Comparison of ENCODE assay signal across 21 mouse cellular contexts in the genomic region with DNA sequence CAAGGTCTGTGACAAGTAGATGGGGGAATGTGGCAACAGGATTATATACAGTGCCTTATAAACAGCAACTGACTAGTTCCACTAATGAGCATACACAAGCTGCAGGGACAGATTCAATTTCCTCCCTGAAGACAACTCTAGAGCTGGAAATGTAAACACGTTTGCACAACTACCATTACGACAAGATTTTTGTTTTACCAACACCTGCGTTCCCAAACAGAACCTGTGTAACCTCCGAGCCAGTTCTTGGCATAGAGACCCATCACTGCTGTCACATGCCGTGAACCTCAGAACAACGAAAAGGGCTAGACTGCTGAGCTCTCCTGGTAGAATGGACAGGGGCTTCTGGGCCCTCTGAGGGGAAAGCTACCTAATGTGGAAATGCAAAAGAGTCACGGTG. TPM values are rescaled to one million over a fixed set of nuclear protein-coding genes. Genes with fewer than 3 reads are reported as not detected.
DNase-seq lines count a peak whose midpoint lies in the region; ATAC-seq and TF ChIP-seq lines count a peak whose summit lies in the region.
"Had no signal": no experiment of that assay in that cellular context is flagged by ENCODE, and none has a peak within 500 bp of the region (broad histone marks: within the 10 kb centered on the region; RNA-seq: fewer than 3 reads in every experiment).

No protein-coding gene starts in this region.

- no peak for DNase-seq in forebrain, postnatal 0 days
- no peak for DNase-seq in testis, postnatal 14 days (ENCODE audit: low spot score)
- DNase-seq: adrenal gland, postnatal 10 days; cerebellum, adult 11 months; cerebellum, adult 8-10 months; cerebellum, postnatal 25 days; heart, adult 2 months; heart, postnatal 14 days had no signal

- ATAC-seq in forebrain, postnatal 0 days = no peak
- ATAC-seq in forebrain, embryonic 12.5 days (ENCODE audit: low FRiP score) = no peak
- ATAC-seq in liver, embryonic 16.5 days (ENCODE audit: low read depth) = 0 out of 2 replicates have a peak, but pooled peaks have one; percentile 11
- ATAC-seq in liver, embryonic 12.5 days = no peak
- ATAC-seq in megakaryocyte-erythroid progenitor cell, adult 5-6 weeks (replicated peaks; ENCODE audit: low FRiP score, low TSS enrichment, poor library complexity, severe bottlenecking) = no peak
- ATAC-seq: forebrain, embryonic 15.5 days; hindbrain, postnatal 0 days had no signal

- no peak for TF ChIP-seq CTCF in forebrain, postnatal 0 days (IDR thresholded peaks at IDR 0.05; ENCODE audit: low read depth)
- no peak for TF ChIP-seq CTCF in testis, adult 2 months (IDR thresholded peaks at IDR 0.05; ENCODE audit: control insufficient read depth, insufficient read depth, insufficient replicate concordance, low read depth, low read length)

- no peaks in the 10 kb centered on the region for H3K9me3 ChIP-seq in forebrain, postnatal 0 days (ENCODE audit: low read length)
- no peaks in the 10 kb centered on the region for H3K9me3 ChIP-seq in forebrain, embryonic 12.5 days
- no peaks in the 10 kb centered on the region for H3K9me3 ChIP-seq in liver, embryonic 16.5 days (replicated peaks; ENCODE audit: control insufficient read depth, low read length)
- no peaks in the 10 kb centered on the region for H3K9me3 ChIP-seq in liver, embryonic 12.5 days (replicated peaks)
- H3K9me3 ChIP-seq: embryonic facial prominence, embryonic 13.5 days; forebrain, embryonic 10.5 days; forebrain, embryonic 15.5 days; heart, embryonic 15.5 days; hindbrain, embryonic 13.5 days had no signal

- TF ChIP-seq POLR2A in testis, adult 2 months (IDR thresholded peaks at IDR 0.05; ENCODE audit: control insufficient read depth, low read depth, low read length) = no peak

- 81% methylated on average over 7 of the region's 7 CpGs for WGBS in forebrain, postnatal 0 days
- WGBS in forebrain, embryonic 12.5 days = 84% methylated on average over 7 of the region's 7 CpGs
- WGBS in liver, embryonic 16.5 days (ENCODE audit: insufficient replicate concordance) = 67% methylated on average over 7 of the region's 7 CpGs
- 73% methylated on average over 7 of the region's 7 CpGs for WGBS in liver, embryonic 12.5 days (ENCODE audit: insufficient replicate concordance)

- H3K4me2 ChIP-seq in forebrain, postnatal 0 days (ENCODE audit: low read depth) = no peak overlapping the region
- no peak overlapping the region for H3K4me2 ChIP-seq in forebrain, embryonic 12.5 days
- no peak overlapping the region for H3K4me2 ChIP-seq in liver, embryonic 16.5 days (ENCODE audit: low read depth, low read length)
- H3K4me2 ChIP-seq in liver, embryonic 12.5 days = no peak overlapping the region
- H3K4me2 ChIP-seq: embryonic facial prominence, embryonic 13.5 days; forebrain, embryonic 15.5 days; heart, embryonic 11.5 days; heart, embryonic 15.5 days; hindbrain, embryonic 13.5 days had no signal

- peaks cover 56% of the 10 kb centered on the region for H3K36me3 ChIP-seq in forebrain, postnatal 0 days (ENCODE audit: insufficient read depth)
- H3K36me3 ChIP-seq in forebrain, embryonic 12.5 days (replicated peaks) = peaks cover 69% of the 10 kb centered on the region
- H3K36me3 ChIP-seq in liver, embryonic 16.5 days (ENCODE audit: control insufficient read depth, insufficient read depth) = peaks cover 12% of the 10 kb centered on the region
- peaks cover 60% of the 10 kb centered on the region for H3K36me3 ChIP-seq in liver, embryonic 12.5 days
- H3K36me3 ChIP-seq in testis, adult 2 months (ENCODE audit: control insufficient read depth, insufficient read depth, low read length) = no peaks in the 10 kb centered on the region

- H3K4me1 ChIP-seq in forebrain, postnatal 0 days (ENCODE audit: insufficient read depth) = no peaks in the 10 kb centered on the region
- no peaks in the 10 kb centered on the region for H3K4me1 ChIP-seq in forebrain, embryonic 12.5 days
- no peaks in the 10 kb centered on the region for H3K4me1 ChIP-seq in liver, embryonic 16.5 days (ENCODE audit: control insufficient read depth, low read depth, low read length)
- no peaks in the 10 kb centered on the region for H3K4me1 ChIP-seq in liver, embryonic 12.5 days
- H3K4me1 ChIP-seq in testis, adult 2 months (ENCODE audit: control insufficient read depth, insufficient read depth, low read length) = no peaks in the 10 kb centered on the region
- H3K4me1 ChIP-seq: embryonic facial prominence, embryonic 13.5 days; forebrain, embryonic 10.5 days; forebrain, embryonic 15.5 days; hindbrain, embryonic 13.5 days had no signal

- no peak overlapping the region for H3K9ac ChIP-seq in forebrain, postnatal 0 days
- no peak overlapping the region for H3K9ac ChIP-seq in forebrain, embryonic 12.5 days
- no peak overlapping the region for H3K9ac ChIP-seq in liver, embryonic 16.5 days (ENCODE audit: low read depth, low read length)
- no peak overlapping the region for H3K9ac ChIP-seq in liver, embryonic 12.5 days
- H3K9ac ChIP-seq: embryonic facial prominence, embryonic 13.5 days; forebrain, embryonic 15.5 days; heart, embryonic 15.5 days; hindbrain, embryonic 13.5 days had no signal

- H3K27ac ChIP-seq in forebrain, postnatal 0 days (ENCODE audit: low read depth, low read length) = 0 out of 2 replicates have a peak overlapping the region, but pooled peaks have one; percentile 15
- H3K27ac ChIP-seq in forebrain, embryonic 12.5 days = no peak overlapping the region
- no peak overlapping the region for H3K27ac ChIP-seq in liver, embryonic 16.5 days (ENCODE audit: low read length)
- H3K27ac ChIP-seq in liver, embryonic 12.5 days = no peak overlapping the region
- peak overlapping the region; percentile 14; the same call in 1 of the 2 replicates for H3K27ac ChIP-seq in testis, adult 2 months (ENCODE audit: control insufficient read depth, insufficient read depth, low read depth, low read length)
- H3K27ac ChIP-seq: embryonic facial prominence, embryonic 13.5 days; forebrain, embryonic 10.5 days; forebrain, embryonic 15.5 days; heart, adult 2 months; heart, embryonic 15.5 days; hindbrain, embryonic 13.5 days; hindbrain, postnatal 0 days had no signal

- H3K4me3 ChIP-seq in forebrain, postnatal 0 days (ENCODE audit: low read depth, low read length) = no peak overlapping the region
- H3K4me3 ChIP-seq in forebrain, embryonic 12.5 days (replicated peaks) = no peak overlapping the region
- no peak overlapping the region for H3K4me3 ChIP-seq in liver, embryonic 16.5 days (ENCODE audit: low read depth, low read length)
- no peak overlapping the region for H3K4me3 ChIP-seq in liver, embryonic 12.5 days
- no peak overlapping the region for H3K4me3 ChIP-seq in testis, adult 2 months (ENCODE audit: control insufficient read depth, low read depth, low read length)
- H3K4me3 ChIP-seq: embryonic facial prominence, embryonic 13.5 days; erythroblast, embryonic 14.5 days; forebrain, embryonic 10.5 days; forebrain, embryonic 15.5 days; heart, adult 2 months; heart, embryonic 15.5 days; hindbrain, embryonic 13.5 days had no signal

- H3K27me3 ChIP-seq in forebrain, postnatal 0 days (ENCODE audit: insufficient read depth, low read length) = no peaks in the 10 kb centered on the region
- H3K27me3 ChIP-seq in forebrain, embryonic 12.5 days = no peaks in the 10 kb centered on the region
- H3K27me3 ChIP-seq in liver, embryonic 16.5 days (ENCODE audit: control insufficient read depth, insufficient read depth, low read depth, low read length) = no peaks in the 10 kb centered on the region
- H3K27me3 ChIP-seq in liver, embryonic 12.5 days (replicated peaks) = no peaks in the 10 kb centered on the region
- H3K27me3 ChIP-seq in testis, adult 2 months (ENCODE audit: control insufficient read depth, insufficient read depth, low read length) = no peaks in the 10 kb centered on the region
- H3K27me3 ChIP-seq: embryonic facial prominence, embryonic 13.5 days; forebrain, embryonic 15.5 days; heart, embryonic 15.5 days; hindbrain, embryonic 13.5 days had no signal

RNA-seq across cellular contexts. Expression of a gene that starts 23.7 kb away (rescaled TPM):
- 45.3 and 49.7 TPM in 2 replicates for total RNA-seq in forebrain, postnatal 0 days (2014; rRNA removed)
- 42.4 and 42.7 TPM in 2 replicates for polyA plus RNA-seq in forebrain, postnatal 0 days (2015; fragmentation: Nextera tagmentation; extraction: Ambion mirVana)
- 26.4 and 33.1 TPM in 2 replicates for polyA plus RNA-seq in forebrain, embryonic 12.5 days (2016; fragmentation: Nextera tagmentation; extraction: Ambion mirVana)
- polyA plus RNA-seq in liver, embryonic 16.5 days (2015; fragmentation: Nextera tagmentation; extraction: Ambion mirVana) = 15.5 and 18.3 TPM in 2 replicates
- polyA plus RNA-seq in liver, embryonic 12.5 days (2016; fragmentation: Nextera tagmentation; extraction: Ambion mirVana) = 16.9 and 18.7 TPM in 2 replicates
- 15.1 and 16.9 TPM in 2 replicates for polyA plus RNA-seq in testis, adult 2 months (2012; rRNA removed)
- 31.4 and 49.2 TPM in 2 replicates for total RNA-seq in megakaryocyte-erythroid progenitor cell, adult 5-6 weeks (2014; fragmentation: Nextera tagmentation)
- total RNA-seq in megakaryocyte-erythroid progenitor cell, adult 5-6 weeks (2017) = 29.8 and 38.6 TPM in 2 replicates

RNA-seq across cellular contexts. Expression of a gene that starts 53.0 kb away (rescaled TPM):
- 29.9 and 40.6 TPM in 2 replicates for total RNA-seq in forebrain, postnatal 0 days (2014; rRNA removed)
- polyA plus RNA-seq in forebrain, postnatal 0 days (2015; fragmentation: Nextera tagmentation; extraction: Ambion mirVana) = 12.8 and 18.5 TPM in 2 replicates
- 34.6 and 35.0 TPM in 2 replicates for polyA plus RNA-seq in forebrain, embryonic 12.5 days (2016; fragmentation: Nextera tagmentation; extraction: Ambion mirVana)
- 9.4 and 9.9 TPM in 2 replicates for polyA plus RNA-seq in liver, embryonic 16.5 days (2015; fragmentation: Nextera tagmentation; extraction: Ambion mirVana)
- 8.2 and 9.1 TPM in 2 replicates for polyA plus RNA-seq in liver, embryonic 12.5 days (2016; fragmentation: Nextera tagmentation; extraction: Ambion mirVana)
- polyA plus RNA-seq in testis, adult 2 months (2012; rRNA removed) = 302 and 308 TPM in 2 replicates
- total RNA-seq in megakaryocyte-erythroid progenitor cell, adult 5-6 weeks (2014; fragmentation: Nextera tagmentation) = 14.2 and 20.2 TPM in 2 replicates
- total RNA-seq in megakaryocyte-erythroid progenitor cell, adult 5-6 weeks (2017) = 6.7 and 10.7 TPM in 2 replicates

RNA-seq across cellular contexts. Expression of a gene that starts 56.5 kb away (rescaled TPM):
- 11.4 and 15.3 TPM in 2 replicates for total RNA-seq in forebrain, postnatal 0 days (2014; rRNA removed)
- 4.9 and 8.1 TPM in 2 replicates for polyA plus RNA-seq in forebrain, postnatal 0 days (2015; fragmentation: Nextera tagmentation; extraction: Ambion mirVana)
- polyA plus RNA-seq in forebrain, embryonic 12.5 days (2016; fragmentation: Nextera tagmentation; extraction: Ambion mirVana) = 7.5 and 7.7 TPM in 2 replicates
- polyA plus RNA-seq in liver, embryonic 16.5 days (2015; fragmentation: Nextera tagmentation; extraction: Ambion mirVana) = 7.1 and 7.8 TPM in 2 replicates
- polyA plus RNA-seq in liver, embryonic 12.5 days (2016; fragmentation: Nextera tagmentation; extraction: Ambion mirVana) = 8.2 and 8.5 TPM in 2 replicates
- polyA plus RNA-seq in testis, adult 2 months (2012; rRNA removed) = 23.1 and 26.0 TPM in 2 replicates
- total RNA-seq in megakaryocyte-erythroid progenitor cell, adult 5-6 weeks (2014; fragmentation: Nextera tagmentation) = 4.9 and 17.9 TPM in 2 replicates
- 26.6 and 35.6 TPM in 2 replicates for total RNA-seq in megakaryocyte-erythroid progenitor cell, adult 5-6 weeks (2017)

Comparison
In these comparisons a context has a peak if more than half of its experiments do, and no peak if none do; other contexts are left out.
1. H3K27ac ChIP-seq: peak in forebrain, postnatal 0 days (single experiment) and testis, adult 2 months (single experiment); none in forebrain, embryonic 12.5 days (single experiment), liver, embryonic 16.5 days (single experiment) and liver, embryonic 12.5 days (single experiment).